Mouse (Mus musculus): ENCODE data around the gene Pik3r6. TPM values are rescaled to one million over a fixed set of nuclear protein-coding genes. Genes with fewer than 3 reads are reported as not detected.

Pik3r6 gene
- polyA plus RNA-seq (2012; rRNA removed), result 1.2 and 1.3 TPM in 2 replicates

GRCm38 (mm10) chr11:68502902-68503629, at the start of gene Pik3r6:
Gene Pik3r6 (plus strand): TSS chr11:68503019.

GRCm38 (mm10) chr11:68555918-68556584, 53.2 kb downstream of the Pik3r6 start, which contains the start of gene Mfsd6l:
Gene Mfsd6l (plus strand): TSS chr11:68556186.

GRCm38 (mm10) chr11:68586721-68587120, 83.9 kb downstream of the Pik3r6 start, which contains the start of gene Ccdc42:
Gene Ccdc42 (plus strand): TSS chr11:68587021.

Other genes with a start within 250 kb of the Pik3r6 start
- gene Ntn1, start 102.2 kb upstream of the Pik3r6 start, polyA plus RNA-seq (2012; rRNA removed), result 14.1 and 15.7 TPM in 2 replicates
- 2.1 and 2.6 TPM in 2 replicates for gene Pik3r5, start 70.9 kb upstream of the Pik3r6 start, polyA plus RNA-seq (2012; rRNA removed)
- gene Mfsd6l, start 53.2 kb downstream of the Pik3r6 start, polyA plus RNA-seq (2012; rRNA removed), result 0.70 and 0.80 TPM in 2 replicates
- gene Ccdc42, start 84.0 kb downstream of the Pik3r6 start, polyA plus RNA-seq (2012; rRNA removed), result not detected in 2 replicates
- gene Myh10, start 188.5 kb downstream of the Pik3r6 start, polyA plus RNA-seq (2012; rRNA removed), result 2.5 and 3.5 TPM in 2 replicates